Mouse (Mus musculus): ENCODE measurements around the gene Pla2g12b. TPM values are rescaled to one million over a fixed set of nuclear protein-coding genes. Genes with fewer than 3 reads are reported as not detected.
A peak's percentile ranks its signal among the peaks of the same experiment; 100 is the strongest.

The Pla2g12b gene
- polyA plus RNA-seq (2012; rRNA removed): 0.41 TPM in 1 of 2 replicates, not detected in the other

- TF ChIP-seq POLR2A (IDR thresholded peaks at IDR 0.05; ENCODE audit: borderline replicate concordance, extremely low read depth, low read depth, low read length) (no peak), CTCF (IDR thresholded peaks at IDR 0.05; ENCODE audit: insufficient read depth, low read length) (no peak)
- no peak for DNase-seq
- WGBS: 62% methylated on average over 21 of the region's 21 CpGs
- Histone ChIP-seq H3K4me3 (replicated peaks; ENCODE audit: extremely low read depth, low read depth, low read length) (no peak within 1 kb of the TSS), H3K4me1 (ENCODE audit: control insufficient read depth, insufficient read depth, low read length) (no peaks in the 10 kb centered on the region)
Measured at GRCm38 (mm10) chr10:59402899-59403792, at the start of gene Pla2g12b. Gene Pla2g12b, plus strand, starts transcription at chr10:59403660.

- H3K4me3 ChIP-seq (replicated peaks; ENCODE audit: extremely low read depth, low read depth, low read length): no peak overlapping the region
- no peak for DNase-seq
- H3K4me1 ChIP-seq (ENCODE audit: control insufficient read depth, insufficient read depth, low read length): no peaks in the 10 kb centered on the region
- 85% methylated on average over 12 of the region's 12 CpGs for WGBS
- TF ChIP-seq CTCF (IDR thresholded peaks at IDR 0.05; ENCODE audit: insufficient read depth, low read length): no peak
Measured at GRCm38 (mm10) chr10:59354120-59354519, 49.3 kb upstream of the Pla2g12b start.

- TF ChIP-seq POLR2A (IDR thresholded peaks at IDR 0.05; ENCODE audit: borderline replicate concordance, extremely low read depth, low read depth, low read length) (no peak), CTCF (IDR thresholded peaks at IDR 0.05; ENCODE audit: insufficient read depth, low read length) (no peak)
- Histone ChIP-seq H3K4me3 (replicated peaks; ENCODE audit: extremely low read depth, low read depth, low read length) (no peak overlapping the region), H3K4me1 (ENCODE audit: control insufficient read depth, insufficient read depth, low read length) (no peaks in the 10 kb centered on the region)
- DNase-seq: no peak
- WGBS: 90% methylated on average over 8 of the region's 8 CpGs
Measured at GRCm38 (mm10) chr10:59355020-59355419, 48.4 kb upstream of the Pla2g12b start.

GRCm38 (mm10) chr10:59358744-59359143, 44.7 kb upstream of the Pla2g12b start:
- DNase-seq: no peak
- peak; percentile 32; the same call in 1 of the 2 replicates for TF ChIP-seq CTCF (IDR thresholded peaks at IDR 0.05; ENCODE audit: insufficient read depth, low read length)
- no peak for TF ChIP-seq POLR2A (IDR thresholded peaks at IDR 0.05; ENCODE audit: borderline replicate concordance, extremely low read depth, low read depth, low read length)
- Histone ChIP-seq H3K4me3 (replicated peaks; ENCODE audit: extremely low read depth, low read depth, low read length) (no peak overlapping the region), H3K4me1 (ENCODE audit: control insufficient read depth, insufficient read depth, low read length) (no peaks in the 10 kb centered on the region; the same call in 1 of the 2 replicates)
- WGBS: 80% methylated on average over 4 of the region's 4 CpGs

- TF ChIP-seq CTCF (IDR thresholded peaks at IDR 0.05; ENCODE audit: insufficient read depth, low read length): no peak
- no peak for TF ChIP-seq POLR2A (IDR thresholded peaks at IDR 0.05; ENCODE audit: borderline replicate concordance, extremely low read depth, low read depth, low read length)
- Histone ChIP-seq H3K4me1 (ENCODE audit: control insufficient read depth, insufficient read depth, low read length) (peaks cover 9% of the 10 kb centered on the region), H3K4me3 (replicated peaks; ENCODE audit: extremely low read depth, low read depth, low read length) (no peak overlapping the region)
- 74% methylated on average over 2 of the region's 2 CpGs for WGBS
- no peak for DNase-seq
Measured at GRCm38 (mm10) chr10:59363208-59363607, 40.3 kb upstream of the Pla2g12b start.

- Histone ChIP-seq H3K4me1 (ENCODE audit: control insufficient read depth, insufficient read depth, low read length) (peaks cover 9% of the 10 kb centered on the region), H3K4me3 (replicated peaks; ENCODE audit: extremely low read depth, low read depth, low read length) (no peak overlapping the region)
- 72% methylated on average over 3 of the region's 3 CpGs for WGBS
- TF ChIP-seq CTCF (IDR thresholded peaks at IDR 0.05; ENCODE audit: insufficient read depth, low read length) (no peak), POLR2A (IDR thresholded peaks at IDR 0.05; ENCODE audit: borderline replicate concordance, extremely low read depth, low read depth, low read length) (no peak)
- DNase-seq: no peak
Measured at GRCm38 (mm10) chr10:59364551-59364950, 38.9 kb upstream of the Pla2g12b start.

- no peak overlapping the region for H3K4me3 ChIP-seq (replicated peaks; ENCODE audit: extremely low read depth, low read depth, low read length)
- peaks cover 9% of the 10 kb centered on the region for H3K4me1 ChIP-seq (ENCODE audit: control insufficient read depth, insufficient read depth, low read length)
- peak; percentile 23 for DNase-seq
- WGBS: 70% methylated on average over 5 of the region's 5 CpGs
- no peak for TF ChIP-seq CTCF (IDR thresholded peaks at IDR 0.05; ENCODE audit: insufficient read depth, low read length)
- no peak for TF ChIP-seq POLR2A (IDR thresholded peaks at IDR 0.05; ENCODE audit: borderline replicate concordance, extremely low read depth, low read depth, low read length)
Measured at GRCm38 (mm10) chr10:59365804-59366589, 37.5 kb upstream of the Pla2g12b start.

GRCm38 (mm10) chr10:59366746-59367145, 36.7 kb upstream of the Pla2g12b start:
- 87% methylated on average over 4 of the region's 4 CpGs for whole genome bisulfite sequencing
- no peak for TF ChIP-seq CTCF (IDR thresholded peaks at IDR 0.05; ENCODE audit: insufficient read depth, low read length)
- no peak for TF ChIP-seq POLR2A (IDR thresholded peaks at IDR 0.05; ENCODE audit: borderline replicate concordance, extremely low read depth, low read depth, low read length)
- Histone ChIP-seq H3K4me3 (replicated peaks; ENCODE audit: extremely low read depth, low read depth, low read length) (no peak overlapping the region), H3K4me1 (ENCODE audit: control insufficient read depth, insufficient read depth, low read length) (peaks cover 9% of the 10 kb centered on the region)
- DNase-seq: no peak

GRCm38 (mm10) chr10:59367206-59367605, 36.3 kb upstream of the Pla2g12b start:
- 45% methylated on average over 4 of the region's 4 CpGs for WGBS
- TF ChIP-seq CTCF (IDR thresholded peaks at IDR 0.05; ENCODE audit: insufficient read depth, low read length) (no peak), POLR2A (IDR thresholded peaks at IDR 0.05; ENCODE audit: borderline replicate concordance, extremely low read depth, low read depth, low read length) (no peak)
- H3K4me3 ChIP-seq (replicated peaks; ENCODE audit: extremely low read depth, low read depth, low read length): no peak overlapping the region
- DNase-seq: no peak
- peaks cover 9% of the 10 kb centered on the region for H3K4me1 ChIP-seq (ENCODE audit: control insufficient read depth, insufficient read depth, low read length)
